In genomic region chr4:127125834-127126463, GRCm38 (mm10) we compare ENCODE assay signal across 8 mouse cellular contexts. TPM values are rescaled to one million over a fixed set of nuclear protein-coding genes. Genes with fewer than 3 reads are reported as not detected.
A peak's percentile ranks its signal among the peaks of the same experiment; 100 is the strongest.
DNase-seq lines count a peak whose midpoint lies in the region; ATAC-seq and TF ChIP-seq lines count a peak whose summit lies in the region.

No protein-coding gene starts in this region.

- H3K27ac ChIP-seq in ES-Bruce4 (ENCODE audit: insufficient read depth, low read length) = 0 out of 2 replicates have a peak overlapping the region, but pooled peaks have one; percentile 5
- H3K27ac ChIP-seq in forebrain, embryonic 13.5 days = no peak overlapping the region
- 0 out of 2 replicates have a peak overlapping the region, but pooled peaks have one; percentile 19 for H3K27ac ChIP-seq in liver, postnatal 0 days (ENCODE audit: low read depth)
- H3K27ac ChIP-seq in neural tube, embryonic 15.5 days (replicated peaks) = 0 out of 2 replicates have a peak overlapping the region, but pooled peaks have one; percentile 48

- intact Hi-C loops in heart, postnatal 10 days (cut with DNase I) = no loop called here

- H3K4me3 ChIP-seq in ES-Bruce4 (ENCODE audit: low read depth, low read length) = peak overlapping the region; percentile 73
- peak overlapping the region; percentile 57 for H3K4me3 ChIP-seq in forebrain, embryonic 13.5 days
- peak overlapping the region; percentile 65 for H3K4me3 ChIP-seq in liver, postnatal 0 days (ENCODE audit: low read depth, low read length)
- H3K4me3 ChIP-seq in neural tube, embryonic 15.5 days (replicated peaks) = peak overlapping the region; percentile 66

- H3K9ac ChIP-seq in ES-Bruce4 (ENCODE audit: low read depth, poor library complexity, severe bottlenecking) = peak overlapping the region; percentile 34
- H3K9ac ChIP-seq in forebrain, embryonic 13.5 days = peak overlapping the region; percentile 73
- peak overlapping the region; percentile 79 for H3K9ac ChIP-seq in liver, postnatal 0 days (replicated peaks)
- peak overlapping the region; percentile 67 for H3K9ac ChIP-seq in neural tube, embryonic 15.5 days (replicated peaks)

- no peaks in the 10 kb centered on the region for H3K4me1 ChIP-seq in ES-Bruce4 (ENCODE audit: control insufficient read depth, insufficient read depth, low read length)
- H3K4me1 ChIP-seq in forebrain, embryonic 13.5 days = peaks cover 11% of the 10 kb centered on the region
- H3K4me1 ChIP-seq in liver, postnatal 0 days (ENCODE audit: insufficient read depth) = peaks cover 10% of the 10 kb centered on the region
- peaks cover 14% of the 10 kb centered on the region for H3K4me1 ChIP-seq in neural tube, embryonic 15.5 days

- H3K36me3 ChIP-seq in ES-Bruce4 (ENCODE audit: control insufficient read depth, insufficient read depth, low read length, poor library complexity, severe bottlenecking) = 0 out of 2 replicates have a peak, but pooled peaks cover 2% of the 10 kb centered on the region
- peaks cover 16% of the 10 kb centered on the region for H3K36me3 ChIP-seq in forebrain, embryonic 13.5 days (ENCODE audit: poor library complexity, severe bottlenecking)
- no peaks in the 10 kb centered on the region; the same call in 1 of the 2 replicates for H3K36me3 ChIP-seq in liver, postnatal 0 days (replicated peaks; ENCODE audit: insufficient read depth, low read length)
- H3K36me3 ChIP-seq in neural tube, embryonic 15.5 days = peaks cover 16% of the 10 kb centered on the region

- TF ChIP-seq CTCF in ES-Bruce4 (IDR thresholded peaks at IDR 0.05; ENCODE audit: low read depth, low read length) = no peak
- TF ChIP-seq CTCF in liver, postnatal 0 days (IDR thresholded peaks at IDR 0.05; ENCODE audit: low read depth) = no peak

- DNase-seq in heart, postnatal 10 days = peak; percentile 86 to 89
- peak; percentile 78 for DNase-seq in large intestine, adult 2 months (ENCODE audit: low read depth, low spot score)
- peak; percentile 96 for DNase-seq in liver, postnatal 0 days
- DNase-seq in testis, postnatal 14 days (ENCODE audit: low spot score) = peak; percentile 87

- no peak for TF ChIP-seq EP300 in ES-Bruce4 (IDR thresholded peaks at IDR 0.05; ENCODE audit: insufficient read depth, low read depth, low read length)
- TF ChIP-seq EP300 in liver, postnatal 0 days (IDR thresholded peaks at IDR 0.05; ENCODE audit: low read depth) = no peak

- H3K27me3 ChIP-seq in ES-Bruce4 (ENCODE audit: control insufficient read depth, insufficient read depth, low read length, poor library complexity, severe bottlenecking) = no peaks in the 10 kb centered on the region
- no peaks in the 10 kb centered on the region for H3K27me3 ChIP-seq in forebrain, embryonic 13.5 days
- no peaks in the 10 kb centered on the region for H3K27me3 ChIP-seq in liver, postnatal 0 days (ENCODE audit: insufficient read depth, low read length)
- no peaks in the 10 kb centered on the region for H3K27me3 ChIP-seq in neural tube, embryonic 15.5 days (replicated peaks)

- TF ChIP-seq POLR2A in ES-Bruce4 (IDR thresholded peaks at IDR 0.05; ENCODE audit: insufficient read depth, low read length) = no peak

- H3K9me3 ChIP-seq in ES-Bruce4 (replicated peaks; ENCODE audit: control insufficient read depth, insufficient read depth, low read length, poor library complexity, severe bottlenecking) = no peaks in the 10 kb centered on the region
- no peaks in the 10 kb centered on the region; the same call in 1 of the 2 replicates for H3K9me3 ChIP-seq in forebrain, embryonic 13.5 days (replicated peaks)
- no peaks in the 10 kb centered on the region for H3K9me3 ChIP-seq in liver, postnatal 0 days (ENCODE audit: low read length)
- no peaks in the 10 kb centered on the region for H3K9me3 ChIP-seq in neural tube, embryonic 15.5 days (replicated peaks)

- peak; percentile 79 for ATAC-seq in cerebellum, adult (ENCODE audit: insufficient number of reproducible peaks, low FRiP score, low TSS enrichment)
- ATAC-seq in forebrain, embryonic 13.5 days = peak; percentile 94
- peak; percentile 99 for ATAC-seq in liver, postnatal 0 days
- peak; percentile 94 for ATAC-seq in neural tube, embryonic 15.5 days (ENCODE audit: low FRiP score)

- peak overlapping the region; percentile 74 for H3K4me2 ChIP-seq in forebrain, embryonic 13.5 days
- peak overlapping the region; percentile 91 for H3K4me2 ChIP-seq in liver, postnatal 0 days (ENCODE audit: low read depth, low read length)
- H3K4me2 ChIP-seq in neural tube, embryonic 15.5 days = peak overlapping the region; percentile 81

- WGBS in forebrain, embryonic 13.5 days = 1% methylated on average over 35 of the region's 35 CpGs
- under 1% methylated on average over 35 of the region's 35 CpGs for WGBS in large intestine, adult 2 months
- under 1% methylated on average over 35 of the region's 35 CpGs for WGBS in liver, postnatal 0 days (ENCODE audit: insufficient replicate concordance)
- WGBS in neural tube, embryonic 15.5 days = 2% methylated on average over 35 of the region's 35 CpGs

RNA-seq across cellular contexts. Expression of gene Tmem35b, which starts 2.5 kb away (rescaled TPM):
- polyA plus RNA-seq in ES-Bruce4 (2011; ENCODE audit: insufficient read depth, insufficient read length, low read depth, missing spikeins) = 9.0 and 10.0 TPM in 2 replicates
- polyA plus RNA-seq in forebrain, embryonic 13.5 days (2015; fragmentation: Nextera tagmentation; extraction: Ambion mirVana) = 13.6 and 15.9 TPM in 2 replicates
- 1 to 10 TPM; 2.0 to 2.5 TPM for total RNA-seq in heart, postnatal 10 days (2021)
- polyA plus RNA-seq in large intestine, adult 2 months (2012; rRNA removed) = 14.8 and 16.4 TPM in 2 replicates
- polyA plus RNA-seq in liver, postnatal 0 days (2015; fragmentation: Nextera tagmentation; extraction: Ambion mirVana) = 6.7 and 7.7 TPM in 2 replicates
- 17.7 and 18.9 TPM in 2 replicates for polyA plus RNA-seq in neural tube, embryonic 15.5 days (2015; fragmentation: Nextera tagmentation; extraction: Ambion mirVana)

RNA-seq across cellular contexts. Expression of gene Dlgap3, which starts 43.1 kb away (rescaled TPM):
- 7.4 and 9.5 TPM in 2 replicates for polyA plus RNA-seq in ES-Bruce4 (2011; ENCODE audit: insufficient read depth, insufficient read length, low read depth, missing spikeins)
- 4.9 and 5.4 TPM in 2 replicates for polyA plus RNA-seq in forebrain, embryonic 13.5 days (2015; fragmentation: Nextera tagmentation; extraction: Ambion mirVana)
- total RNA-seq in heart, postnatal 10 days (2021) = under 1 TPM; 0.22 to 0.26 TPM
- polyA plus RNA-seq in large intestine, adult 2 months (2012; rRNA removed) = 0.22 and 0.32 TPM in 2 replicates
- polyA plus RNA-seq in liver, postnatal 0 days (2015; fragmentation: Nextera tagmentation; extraction: Ambion mirVana) = 0.05 and 0.07 TPM in 2 replicates
- polyA plus RNA-seq in neural tube, embryonic 15.5 days (2015; fragmentation: Nextera tagmentation; extraction: Ambion mirVana) = 20.9 and 25.1 TPM in 2 replicates

RNA-seq across cellular contexts. Expression of gene Zmym6, which starts 48.8 kb away (rescaled TPM):
- polyA plus RNA-seq in ES-Bruce4 (2011; ENCODE audit: insufficient read depth, insufficient read length, low read depth, missing spikeins) = 32.6 and 33.7 TPM in 2 replicates
- 24.0 and 30.0 TPM in 2 replicates for polyA plus RNA-seq in forebrain, embryonic 13.5 days (2015; fragmentation: Nextera tagmentation; extraction: Ambion mirVana)
- 1 to 10 TPM; 8.6 to 9.0 TPM for total RNA-seq in heart, postnatal 10 days (2021)
- 2.1 and 3.1 TPM in 2 replicates for polyA plus RNA-seq in large intestine, adult 2 months (2012; rRNA removed)
- 2.2 TPM in 2 replicates for polyA plus RNA-seq in liver, postnatal 0 days (2015; fragmentation: Nextera tagmentation; extraction: Ambion mirVana)
- 31.6 and 33.7 TPM in 2 replicates for polyA plus RNA-seq in neural tube, embryonic 15.5 days (2015; fragmentation: Nextera tagmentation; extraction: Ambion mirVana)
